Mouse (Mus musculus): ENCODE measurements around the gene Cltc. TPM values are rescaled to one million over a fixed set of nuclear protein-coding genes. Genes with fewer than 3 reads are reported as not detected.

Gene Cltc
- polyA plus RNA-seq, 1 experiment: 389 TPM

- Histone ChIP-seq H3K4me1 (ENCODE audit: control insufficient read depth, insufficient read depth, low read length) (peaks cover 33% of the 10 kb centered on the region), H3K27ac (ENCODE audit: insufficient read depth, low read depth, low read length) (peak overlapping the region; percentile 36), H3K4me3 (ENCODE audit: insufficient read depth, low read length) (no peak overlapping the region)
- TF ChIP-seq POLR2A (IDR thresholded peaks at IDR 0.05; ENCODE audit: borderline replicate concordance, low read depth, low read length) (no peak), CTCF (IDR thresholded peaks at IDR 0.05; ENCODE audit: low read depth, low read length) (no peak)
These were observed 84.6 kb downstream of the Cltc start for GRCm38 (mm10) chr11:86672772-86673171.

GRCm38 (mm10) chr11:86671041-86671675 is 86.2 kb downstream of the Cltc start:
- Histone ChIP-seq H3K4me1 (ENCODE audit: control insufficient read depth, insufficient read depth, low read length) (peaks cover 35% of the 10 kb centered on the region), H3K27ac (ENCODE audit: insufficient read depth, low read depth, low read length) (peak overlapping the region; percentile 95)
- TF ChIP-seq CTCF (IDR thresholded peaks at IDR 0.05; ENCODE audit: low read depth, low read length) (no peak), POLR2A (IDR thresholded peaks at IDR 0.05; ENCODE audit: borderline replicate concordance, low read depth, low read length) (no peak)

GRCm38 (mm10) chr11:86668169-86668568 is 89.2 kb downstream of the Cltc start:
- no peak overlapping the region for H3K4me3 ChIP-seq (ENCODE audit: insufficient read depth, low read length)
- peaks cover 29% of the 10 kb centered on the region for H3K4me1 ChIP-seq (ENCODE audit: control insufficient read depth, insufficient read depth, low read length)
- no peak overlapping the region for H3K27ac ChIP-seq (ENCODE audit: insufficient read depth, low read depth, low read length)
- TF ChIP-seq CTCF (IDR thresholded peaks at IDR 0.05; ENCODE audit: low read depth, low read length) (no peak), POLR2A (IDR thresholded peaks at IDR 0.05; ENCODE audit: borderline replicate concordance, low read depth, low read length) (no peak)

More at GRCm38 (mm10) chr11:86671041-86671675, 86.2 kb downstream of the Cltc start:
- peak overlapping the region; percentile 43; the same call in 1 of the 2 replicates for H3K4me3 ChIP-seq (ENCODE audit: insufficient read depth, low read length)

- H3K4me3 ChIP-seq (ENCODE audit: insufficient read depth, low read length): no peak overlapping the region
- TF ChIP-seq CTCF (IDR thresholded peaks at IDR 0.05; ENCODE audit: low read depth, low read length) (no peak), POLR2A (IDR thresholded peaks at IDR 0.05; ENCODE audit: borderline replicate concordance, low read depth, low read length) (no peak)
- H3K4me1 ChIP-seq (ENCODE audit: control insufficient read depth, insufficient read depth, low read length): peaks cover 26% of the 10 kb centered on the region
- no peak overlapping the region for H3K27ac ChIP-seq (ENCODE audit: insufficient read depth, low read depth, low read length)
These were observed 89.8 kb downstream of the Cltc start for GRCm38 (mm10) chr11:86667553-86667952.

GRCm38 (mm10) chr11:86664406-86664805 is 93.0 kb downstream of the Cltc start:
- Histone ChIP-seq H3K4me1 (ENCODE audit: control insufficient read depth, insufficient read depth, low read length) (peaks cover 14% of the 10 kb centered on the region), H3K4me3 (ENCODE audit: insufficient read depth, low read length) (no peak overlapping the region), H3K27ac (ENCODE audit: insufficient read depth, low read depth, low read length) (no peak overlapping the region)
- TF ChIP-seq CTCF (IDR thresholded peaks at IDR 0.05; ENCODE audit: low read depth, low read length): no peak
- TF ChIP-seq POLR2A (IDR thresholded peaks at IDR 0.05; ENCODE audit: borderline replicate concordance, low read depth, low read length): no peak

GRCm38 (mm10) chr11:86663977-86664376 is 93.4 kb downstream of the Cltc start:
- H3K27ac ChIP-seq (ENCODE audit: insufficient read depth, low read depth, low read length): no peak overlapping the region
- peaks cover 9% of the 10 kb centered on the region for H3K4me1 ChIP-seq (ENCODE audit: control insufficient read depth, insufficient read depth, low read length)
- TF ChIP-seq CTCF (IDR thresholded peaks at IDR 0.05; ENCODE audit: low read depth, low read length): no peak
- no peak for TF ChIP-seq POLR2A (IDR thresholded peaks at IDR 0.05; ENCODE audit: borderline replicate concordance, low read depth, low read length)
- H3K4me3 ChIP-seq (ENCODE audit: insufficient read depth, low read length): no peak overlapping the region

- Histone ChIP-seq H3K4me3 (ENCODE audit: insufficient read depth, low read length) (no peak overlapping the region), H3K4me1 (ENCODE audit: control insufficient read depth, insufficient read depth, low read length) (peaks cover 8% of the 10 kb centered on the region), H3K27ac (ENCODE audit: insufficient read depth, low read depth, low read length) (no peak overlapping the region)
- TF ChIP-seq POLR2A (IDR thresholded peaks at IDR 0.05; ENCODE audit: borderline replicate concordance, low read depth, low read length) (no peak), CTCF (IDR thresholded peaks at IDR 0.05; ENCODE audit: low read depth, low read length) (no peak)
These were observed 94.1 kb downstream of the Cltc start for GRCm38 (mm10) chr11:86662986-86663895.

GRCm38 (mm10) chr11:86657863-86658262 is 99.5 kb downstream of the Cltc start:
- TF ChIP-seq CTCF (IDR thresholded peaks at IDR 0.05; ENCODE audit: low read depth, low read length) (no peak), POLR2A (IDR thresholded peaks at IDR 0.05; ENCODE audit: borderline replicate concordance, low read depth, low read length) (no peak)
- Histone ChIP-seq H3K4me3 (ENCODE audit: insufficient read depth, low read length) (no peak overlapping the region), H3K27ac (ENCODE audit: insufficient read depth, low read depth, low read length) (no peak overlapping the region), H3K4me1 (ENCODE audit: control insufficient read depth, insufficient read depth, low read length) (peaks cover 19% of the 10 kb centered on the region)

GRCm38 (mm10) chr11:86656849-86657567 is 100.4 kb downstream of the Cltc start:
- H3K4me3 ChIP-seq (ENCODE audit: insufficient read depth, low read length): no peak overlapping the region
- TF ChIP-seq CTCF (IDR thresholded peaks at IDR 0.05; ENCODE audit: low read depth, low read length): no peak
- TF ChIP-seq POLR2A (IDR thresholded peaks at IDR 0.05; ENCODE audit: borderline replicate concordance, low read depth, low read length): no peak
- no peak overlapping the region for H3K27ac ChIP-seq (ENCODE audit: insufficient read depth, low read depth, low read length)
- peaks cover 22% of the 10 kb centered on the region for H3K4me1 ChIP-seq (ENCODE audit: control insufficient read depth, insufficient read depth, low read length)

All from bone marrow macrophage, adult 2 months (primary cell).